Mouse (Mus musculus) fat pad, adult 2 months (tissue): ENCODE measurements around the gene Dennd4a.
"Not testable (repeated sequence)": the region's sequence is repeated elsewhere in the genome, so short reads cannot be mapped to it uniquely, and the experiment has no call there.

Source experiments
- DNase-seq: peaks from one replicate; pipeline ENCODE4 v3.0.0-alpha.2; 2011; ENCODE audit warnings: low read depth, low spot score; ENCODE audit errors: extremely low read depth

Dennd4a gene

DNA sequence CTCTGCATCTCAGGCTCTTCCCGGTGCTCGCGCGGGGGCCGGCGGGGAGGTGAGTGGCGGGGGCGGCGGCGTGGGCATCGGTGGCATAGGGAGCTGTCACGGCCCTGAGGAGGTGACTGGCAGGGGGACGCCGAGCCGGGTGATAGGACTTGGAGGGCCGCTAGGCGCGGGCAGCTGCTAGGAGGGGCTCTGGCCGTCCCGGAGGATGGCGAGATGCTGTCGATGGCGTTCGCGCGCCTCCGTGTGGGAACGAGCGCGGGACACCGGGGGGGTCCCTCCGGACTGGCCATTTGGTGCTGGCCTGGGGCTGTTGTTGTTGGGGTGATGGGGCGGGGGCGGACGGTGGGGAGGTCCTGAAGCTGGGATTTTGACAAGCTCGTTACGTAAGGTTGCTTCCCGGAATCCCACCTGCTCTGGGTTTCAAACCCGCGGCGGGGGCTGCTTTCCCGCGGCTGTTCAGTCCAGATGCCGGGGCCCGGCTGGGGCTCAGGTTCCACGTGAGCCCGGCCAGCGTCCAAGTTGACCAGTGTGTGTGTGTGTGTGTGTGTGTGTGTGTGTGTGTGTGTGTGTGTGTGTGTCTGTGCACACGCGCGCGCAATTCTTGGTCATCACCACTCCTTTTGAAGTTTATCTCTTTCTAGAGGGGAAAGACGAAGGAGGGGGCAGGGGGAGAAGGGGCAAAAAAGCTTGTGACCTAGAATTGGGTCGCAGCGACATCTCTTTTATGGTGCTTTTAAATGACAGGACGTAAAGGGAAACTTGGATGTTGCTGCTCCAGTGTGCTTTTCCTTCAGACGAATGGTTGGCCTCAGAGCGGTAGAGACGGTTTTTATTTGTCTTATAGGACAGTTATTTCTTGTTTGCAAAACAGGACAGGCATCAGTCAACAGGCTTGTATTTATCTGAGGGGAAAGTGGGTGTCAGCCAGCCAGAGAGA, 666 bp downstream of the Dennd4a start:
- DNase-seq: no peak

DNA sequence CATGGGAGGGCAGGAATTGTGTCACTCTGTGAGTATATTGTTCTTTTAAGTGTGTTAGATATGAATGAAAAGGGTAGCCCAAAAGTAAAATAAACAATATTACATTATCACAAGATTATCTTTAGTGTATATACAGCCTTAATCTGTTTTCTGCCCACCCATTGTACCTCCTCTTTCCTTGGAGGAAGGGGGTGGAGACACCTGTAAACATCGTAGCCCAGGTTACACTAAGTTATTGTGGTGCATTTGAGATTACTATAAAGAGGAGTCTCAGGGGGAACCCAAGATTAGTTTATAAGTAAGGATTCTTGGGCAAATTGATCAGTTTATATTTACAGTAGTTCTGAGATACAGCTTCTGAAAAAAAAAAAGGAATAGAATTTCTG, 1.3 kb downstream of the Dennd4a start:
- no peak for DNase-seq

DNA sequence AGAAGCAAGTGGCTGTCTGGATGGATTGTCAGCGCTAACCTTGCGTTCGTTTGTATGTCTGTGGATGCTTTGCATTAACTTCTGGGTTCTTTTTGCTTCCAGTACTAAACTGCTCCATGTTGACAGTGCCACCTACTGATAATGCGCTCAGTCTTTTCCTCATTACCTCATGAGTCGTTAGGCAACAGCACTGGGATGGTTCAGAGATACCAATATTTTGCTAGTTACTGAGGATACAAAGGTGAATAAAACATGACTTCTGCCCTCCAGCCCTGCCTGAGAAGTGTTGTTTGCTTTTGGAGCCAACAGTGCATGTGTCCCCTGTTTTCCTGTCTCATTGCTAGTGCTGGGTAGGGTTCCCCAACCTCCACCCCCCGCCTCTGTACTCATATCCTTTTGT, 3.1 kb downstream of the Dennd4a start:
- DNase-seq: no peak

DNA sequence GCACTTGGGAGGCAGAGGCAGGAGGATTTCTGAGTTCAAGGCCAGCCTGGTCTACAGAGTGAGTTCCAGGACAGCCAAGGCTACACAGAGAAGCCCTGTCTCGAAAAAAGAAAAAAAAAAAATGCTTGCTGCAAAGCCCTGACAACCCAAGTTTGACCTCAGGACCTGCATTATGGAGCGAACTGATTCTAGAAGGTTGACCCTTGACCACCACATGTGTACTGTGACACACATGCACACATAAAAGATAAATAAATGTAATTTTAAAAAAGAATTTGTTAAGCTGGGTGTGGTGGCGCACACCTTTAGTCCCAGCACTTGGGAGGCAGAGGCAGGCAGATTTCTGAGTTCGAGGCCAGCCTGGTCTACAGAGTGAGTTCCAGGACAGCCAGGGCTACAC, 8.5 kb downstream of the Dennd4a start:
- DNase-seq: not testable (repeated sequence)

DNA sequence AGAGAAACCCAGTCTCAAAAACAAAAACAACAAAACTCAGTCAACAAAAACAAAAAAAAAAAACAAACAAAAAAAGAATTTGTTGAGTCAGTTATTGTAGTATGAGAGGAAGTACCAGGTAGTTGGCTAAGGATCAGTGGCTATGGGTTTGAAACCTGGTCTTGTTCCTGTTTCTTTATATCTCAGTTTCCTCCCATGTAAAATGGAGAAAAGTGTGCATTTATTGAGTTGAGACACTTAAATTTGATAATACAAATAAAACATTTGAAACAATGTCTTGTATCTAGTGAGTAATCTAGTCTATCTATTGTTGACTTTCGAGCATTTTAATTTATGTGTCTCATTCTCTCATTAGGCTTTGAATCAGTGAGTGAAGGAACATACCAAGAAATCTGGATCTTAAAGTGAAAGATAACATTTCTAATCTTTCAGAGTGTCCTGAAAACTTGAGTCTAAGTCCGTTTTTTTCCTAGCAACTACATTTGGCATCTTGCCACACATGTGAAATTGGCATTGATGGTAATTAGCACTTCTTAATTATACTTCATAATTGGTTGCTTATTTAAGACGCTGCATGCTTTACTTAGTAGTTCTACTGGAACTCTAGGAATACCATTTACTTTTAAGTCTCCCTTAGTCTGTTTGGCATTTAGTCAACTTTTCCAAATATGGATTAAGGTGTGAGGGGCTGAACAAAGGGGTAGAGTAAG, 9.1 kb downstream of the Dennd4a start:
- no peak for DNase-seq

DNA sequence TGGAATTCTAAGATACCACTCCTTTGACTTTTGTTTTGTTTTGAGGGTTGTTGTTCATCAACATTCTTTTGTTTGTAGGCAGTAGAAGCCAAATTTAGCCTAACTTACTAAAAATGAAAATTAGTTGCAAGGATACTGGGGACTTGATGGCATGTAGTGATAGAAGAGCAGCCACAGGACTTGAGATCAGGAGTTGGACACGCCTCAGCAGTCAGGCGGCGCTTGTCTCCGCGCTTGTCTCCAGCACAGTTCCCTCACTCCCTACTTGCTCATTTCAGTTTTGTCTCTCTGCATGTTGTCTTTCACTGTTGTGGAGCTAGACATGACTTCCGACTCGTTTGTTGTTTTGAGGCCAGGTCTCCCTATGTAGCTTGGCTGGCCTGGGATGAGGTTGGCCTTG, 11.1 kb downstream of the Dennd4a start:
- DNase-seq: no peak

DNA sequence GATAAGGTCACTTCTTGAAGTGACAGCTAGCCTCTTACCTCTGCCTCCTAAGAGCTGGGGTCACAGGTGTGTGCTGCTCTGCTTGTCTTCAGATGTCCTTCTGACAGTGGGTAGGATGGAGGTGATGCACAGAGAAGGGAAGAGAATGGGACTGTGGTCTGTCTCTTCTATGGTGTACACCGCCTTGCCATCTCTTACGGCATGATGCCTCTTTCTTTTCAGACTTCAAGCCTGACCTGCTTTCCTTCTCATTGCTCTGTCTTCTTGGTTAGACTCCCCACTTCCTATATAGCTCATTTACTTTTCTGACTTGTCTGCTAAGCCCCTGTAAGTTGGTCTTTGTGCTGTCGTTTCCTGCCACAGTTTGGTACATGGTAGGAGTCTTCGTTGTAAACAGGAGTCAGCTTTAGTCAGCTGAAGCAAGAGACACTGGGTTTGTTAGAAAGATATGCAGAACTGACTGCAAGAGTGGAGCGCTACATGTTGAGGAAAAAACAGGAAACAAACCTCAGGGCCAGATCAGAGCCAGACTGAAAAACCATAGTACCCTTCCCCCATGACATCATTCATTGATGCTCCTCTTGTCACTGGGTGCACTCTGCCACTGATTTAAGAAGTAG, 13.4 kb downstream of the Dennd4a start:
- no peak for DNase-seq

DNA sequence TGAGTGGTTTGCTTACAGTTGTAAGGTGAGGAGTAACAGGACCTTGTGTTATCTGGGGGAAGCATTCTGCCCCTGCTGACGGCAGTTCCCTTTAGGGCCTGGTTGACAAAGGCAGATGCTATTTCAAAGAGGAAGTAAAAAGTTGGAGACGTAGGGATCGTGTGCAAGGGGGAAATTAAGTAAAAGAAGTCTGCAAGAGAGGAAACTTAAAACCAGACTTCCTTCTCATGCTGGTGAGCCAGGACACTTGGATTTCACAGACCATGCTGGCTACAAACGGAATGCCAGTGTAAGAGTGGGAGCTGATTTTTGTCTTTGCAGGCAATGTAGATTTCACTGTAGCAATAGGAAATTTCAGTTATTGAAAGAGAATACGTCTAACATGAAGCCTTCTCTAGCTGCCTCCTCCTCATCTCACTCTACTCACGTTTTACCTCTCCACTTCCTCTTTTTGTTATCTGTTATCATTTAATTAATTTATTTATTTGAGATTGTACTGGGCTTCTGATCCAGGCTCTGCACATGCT, 19.0 kb downstream of the Dennd4a start:
- DNase-seq: no peak

DNA sequence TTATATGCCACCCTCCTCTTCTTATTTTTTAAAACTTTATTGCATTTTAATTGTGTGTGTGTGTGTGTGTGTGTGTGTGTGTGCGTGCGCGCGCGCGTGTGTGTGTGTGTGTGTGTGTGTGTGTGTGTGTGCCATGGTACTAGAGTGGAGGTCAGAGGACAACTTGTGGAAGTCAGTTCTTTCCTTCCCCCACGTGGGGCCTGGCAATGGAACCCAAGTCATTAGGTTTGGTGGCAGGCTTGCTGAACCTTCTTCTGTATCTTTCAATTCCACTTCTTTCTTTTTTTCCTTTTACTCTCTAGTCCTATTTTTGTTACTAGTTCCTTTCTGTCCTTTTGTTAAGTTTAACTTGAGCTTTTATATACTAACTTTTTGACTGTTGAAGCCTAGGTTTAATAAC, 19.5 kb downstream of the Dennd4a start:
- DNase-seq: no peak

DNA sequence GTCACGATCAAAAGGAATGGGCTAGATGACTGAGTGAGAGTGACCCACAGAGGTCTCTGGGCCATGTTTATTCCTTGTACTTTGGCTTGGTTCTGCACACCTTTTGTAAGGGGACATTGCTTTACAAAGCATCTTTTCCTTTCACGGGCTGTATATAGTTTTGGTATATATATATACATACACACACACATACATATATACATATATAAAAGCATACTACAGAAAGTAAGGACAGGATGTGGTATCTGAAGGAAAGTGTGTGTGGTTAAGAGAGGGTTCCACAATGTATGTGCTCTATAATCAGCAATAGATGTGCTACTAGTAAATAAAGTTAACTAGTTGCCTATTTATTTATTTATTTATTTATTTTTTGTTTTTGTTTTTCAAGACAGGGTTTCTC, 20.6 kb downstream of the Dennd4a start:
- no peak for DNase-seq

DNA sequence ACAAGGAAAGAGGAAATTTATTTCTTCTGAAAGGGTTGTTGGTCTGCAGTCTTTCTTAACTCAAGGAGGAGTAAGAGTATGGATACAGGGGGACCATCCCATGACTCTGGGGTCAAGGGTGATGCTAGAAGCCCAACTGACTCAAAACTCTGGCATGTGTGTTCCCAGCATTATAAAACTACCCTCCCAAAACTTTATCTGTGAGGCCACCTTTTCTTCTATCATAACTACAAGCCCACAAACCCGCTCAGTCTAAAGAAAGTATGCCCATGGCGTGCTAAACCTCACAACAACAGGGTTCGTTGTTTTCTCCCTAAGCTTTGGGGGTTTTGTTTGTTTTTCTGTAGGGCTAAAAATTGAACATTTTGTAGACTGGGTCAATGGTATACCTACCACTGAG, 23.3 kb downstream of the Dennd4a start:
- no peak for DNase-seq

DNA sequence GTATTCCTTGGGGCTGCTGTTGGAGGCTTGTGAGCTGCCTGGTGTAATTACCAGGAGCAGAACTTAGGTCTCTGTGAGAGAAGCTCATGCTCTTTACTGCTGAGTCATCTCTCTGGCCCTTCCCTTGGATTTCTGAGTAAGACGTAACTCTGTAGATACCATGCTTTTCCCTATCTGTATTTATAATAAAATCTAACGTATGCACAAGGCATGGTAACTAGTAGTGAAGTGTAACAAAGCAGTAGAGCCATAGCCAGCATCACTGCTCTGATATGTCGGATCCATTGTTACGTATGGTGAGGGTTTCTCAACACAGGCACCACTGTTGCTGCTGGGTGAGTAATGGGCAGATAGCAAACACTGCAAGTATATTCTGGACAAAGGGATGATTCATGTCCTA, 34.2 kb downstream of the Dennd4a start:
- DNase-seq: no peak

DNA sequence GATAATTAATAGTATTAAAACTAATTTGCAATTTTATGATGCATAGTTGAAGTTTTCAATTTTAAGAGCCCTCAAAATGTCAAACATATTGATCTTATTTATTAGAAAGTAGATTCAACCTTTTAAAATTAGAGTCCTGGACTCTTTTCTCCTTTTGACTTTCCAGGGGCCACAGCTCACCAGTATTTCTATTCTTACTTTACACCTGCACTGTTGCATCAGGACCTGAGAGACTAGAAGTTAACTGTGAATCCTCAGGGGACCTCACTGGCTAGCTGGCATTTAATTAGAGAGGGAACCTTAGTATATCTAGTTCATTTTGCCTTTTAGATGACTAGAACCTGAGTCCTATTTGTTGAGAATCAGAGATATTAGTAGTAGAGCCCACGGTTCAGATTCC, 38.4 kb downstream of the Dennd4a start:
- DNase-seq: no peak

DNA sequence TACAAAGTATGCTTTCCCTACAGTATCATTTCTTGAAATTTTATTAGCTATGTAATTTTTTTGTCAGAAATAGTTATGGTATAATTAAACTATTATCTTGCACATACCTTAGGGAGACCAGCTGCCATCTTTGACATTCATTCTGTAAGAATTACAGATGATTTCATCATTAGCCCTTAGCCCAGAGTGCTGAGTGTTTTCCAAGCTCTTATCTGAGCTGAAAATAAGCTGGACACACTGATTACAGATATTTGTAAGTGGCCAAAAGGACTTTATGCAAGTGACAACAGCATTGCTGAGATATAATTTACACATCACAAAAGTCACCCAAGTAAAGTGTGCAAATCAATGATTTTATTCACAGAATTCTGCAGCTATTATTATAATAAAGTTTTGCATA, 48.9 kb downstream of the Dennd4a start:
- no peak for DNase-seq

DNA sequence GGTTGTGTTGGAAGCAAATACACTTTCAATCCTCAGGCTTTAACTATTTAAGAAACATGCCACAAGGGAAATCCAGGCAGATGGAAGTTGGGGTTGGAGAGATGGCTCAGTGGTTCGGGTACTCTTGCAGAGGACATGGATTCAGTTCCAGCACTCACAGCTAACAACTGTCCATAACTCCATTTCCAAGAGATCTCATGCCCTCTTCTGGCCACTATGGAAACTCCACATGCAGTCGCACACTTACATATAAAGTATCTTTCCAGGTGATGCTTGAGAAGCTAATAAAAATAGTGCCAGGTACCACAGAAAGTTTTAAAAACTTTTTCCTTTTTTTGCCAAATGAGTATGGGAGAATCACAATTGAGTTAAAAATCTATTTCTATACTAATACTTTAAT, 51.5 kb downstream of the Dennd4a start:
- DNase-seq: no peak

DNA sequence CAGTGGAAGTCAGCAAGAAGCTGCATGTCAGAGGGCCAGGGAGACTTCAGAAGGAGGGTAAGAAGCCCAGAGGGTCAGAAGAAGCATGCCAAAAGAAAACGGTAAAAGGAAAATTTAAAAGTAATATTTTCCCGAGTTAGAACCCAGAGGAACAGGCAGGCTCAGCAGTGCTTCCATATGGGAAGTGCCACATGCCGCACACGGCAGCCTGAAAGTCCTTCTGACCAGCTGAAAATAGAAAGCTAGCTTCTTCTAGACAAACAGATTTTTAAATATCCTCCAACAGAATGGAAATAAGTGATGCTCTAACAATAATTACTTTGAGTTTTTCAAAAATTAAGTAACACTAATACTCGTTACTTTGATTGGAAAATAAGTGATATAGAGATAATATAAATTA, 74.9 kb downstream of the Dennd4a start:
- no peak for DNase-seq

DNA sequence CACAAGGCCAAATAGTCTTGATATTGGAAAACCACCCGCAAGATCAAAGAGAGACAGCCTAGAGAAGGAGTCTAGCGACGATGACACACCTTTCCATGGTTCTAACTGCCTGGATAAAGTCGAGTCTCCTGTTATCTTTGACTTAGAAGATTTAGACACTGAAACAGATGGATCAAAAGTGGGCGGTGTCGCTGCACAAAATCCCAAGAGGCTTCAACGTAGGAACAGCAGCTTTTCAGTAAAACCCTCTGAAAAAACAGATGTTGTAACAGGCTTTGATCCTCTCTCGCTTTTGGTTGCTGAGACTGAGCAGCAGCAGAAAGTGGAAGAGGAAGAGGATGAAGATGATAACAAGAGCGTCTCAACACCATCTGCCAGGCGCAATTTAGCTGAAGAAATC, 85.5 kb downstream of the Dennd4a start:
- DNase-seq: no peak

DNA sequence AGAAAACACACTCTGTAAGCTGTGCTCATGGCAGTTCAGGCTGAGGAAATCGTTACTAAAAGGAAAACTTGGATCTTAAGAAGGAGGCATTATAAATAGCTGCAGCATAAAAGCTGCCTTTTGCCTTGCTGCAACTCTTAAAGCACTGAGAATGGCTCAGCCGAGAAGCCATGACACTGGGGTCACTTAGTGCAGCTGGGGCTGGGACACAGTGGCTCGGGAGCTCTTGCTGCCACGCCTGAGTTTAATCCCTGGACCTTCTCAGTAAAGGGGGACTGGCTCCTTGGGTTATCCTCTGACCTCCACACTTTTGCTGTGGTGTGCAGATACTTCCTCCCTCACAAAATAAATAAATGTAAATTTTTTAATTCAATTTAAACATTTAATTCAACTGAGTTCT, 91.7 kb downstream of the Dennd4a start:
- no peak for DNase-seq

DNA sequence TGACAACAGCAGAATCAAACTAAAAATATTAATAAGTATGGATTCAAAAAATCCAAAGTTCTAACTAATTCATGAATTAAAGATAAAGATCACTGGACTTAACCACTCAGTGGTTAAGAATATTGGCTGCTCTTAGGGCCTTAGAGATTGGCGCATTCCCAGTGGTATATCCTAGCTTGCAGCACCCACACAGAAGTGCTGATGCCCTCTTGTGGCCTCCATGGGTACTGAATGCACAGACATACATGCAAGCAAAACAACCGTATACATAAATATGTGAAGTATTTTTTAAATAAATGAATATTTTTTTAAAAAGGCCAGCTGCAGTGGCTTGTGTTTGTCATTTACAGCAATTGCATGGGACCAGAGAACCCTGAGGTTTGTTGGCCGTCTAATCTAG, 92.2 kb downstream of the Dennd4a start:
- no peak for DNase-seq

DNA sequence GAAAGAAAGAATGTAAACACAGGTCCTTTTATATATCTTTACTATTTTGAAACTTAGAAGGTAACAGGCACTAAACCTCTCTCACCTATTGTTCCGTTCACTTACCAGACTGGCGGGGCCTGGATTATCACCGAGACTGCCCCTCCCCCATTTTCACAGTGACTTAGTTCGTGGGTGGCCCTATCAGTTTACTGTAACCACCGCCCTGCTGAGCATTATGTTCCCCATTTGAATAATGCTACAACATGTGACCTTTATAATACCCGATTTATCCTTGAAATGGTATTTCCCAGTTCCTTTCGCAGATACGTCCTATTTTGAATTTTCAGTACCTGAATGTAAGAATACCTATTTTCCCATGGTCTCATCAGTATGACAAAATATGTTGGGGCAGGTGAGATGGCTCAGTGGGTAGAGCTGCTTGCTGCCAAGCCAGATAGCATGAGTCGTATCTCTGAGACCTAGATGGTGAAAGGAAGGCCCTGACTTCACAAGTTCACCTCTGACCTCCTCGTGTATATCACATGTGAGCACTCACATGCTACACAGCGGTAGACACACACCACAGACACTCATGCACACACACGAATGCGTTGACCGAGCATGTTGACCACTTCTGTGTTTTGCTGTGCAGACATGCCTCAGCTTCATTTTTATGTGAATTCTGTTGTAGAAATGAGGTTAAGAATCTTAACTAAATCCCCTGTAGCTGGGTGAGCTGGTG, 93.9 kb downstream of the Dennd4a start:
- no peak for DNase-seq

DNA sequence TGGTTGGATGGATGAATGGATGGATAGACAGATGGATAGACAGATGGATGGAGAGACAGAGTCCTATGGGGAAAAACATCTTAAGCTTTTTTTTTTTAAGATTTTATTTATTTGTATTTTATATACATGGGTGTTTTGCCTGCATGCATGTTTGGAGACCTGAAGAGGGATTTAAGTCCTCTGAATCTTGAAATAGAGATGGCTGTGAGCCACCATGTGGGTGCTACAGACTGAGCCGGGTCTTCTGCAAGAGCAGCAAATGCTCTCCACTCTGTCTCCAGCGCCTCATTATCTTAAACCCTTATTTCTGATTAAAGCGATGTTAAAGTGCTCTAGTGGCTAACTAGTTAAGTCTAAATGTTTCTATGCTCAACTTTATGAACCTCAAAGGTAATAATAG, 96.3 kb downstream of the Dennd4a start:
- DNase-seq: no peak
